Mouse (Mus musculus) bone marrow macrophage, adult 2 months (primary cell): ENCODE results near the gene Ino80d.

Source experiments
- CTCF ChIP-seq: IDR thresholded peaks from 2 replicates; pipeline ENCODE4 v1.5.1; 2012; ENCODE audit warnings: low read depth, mild to moderate bottlenecking, low read length, moderate library complexity
- POLR2A ChIP-seq: IDR thresholded peaks from 2 replicates; pipeline ENCODE4 v1.6.1; 2012; ENCODE audit warnings: mild to moderate bottlenecking, low read depth, low read length, borderline replicate concordance

DNA sequence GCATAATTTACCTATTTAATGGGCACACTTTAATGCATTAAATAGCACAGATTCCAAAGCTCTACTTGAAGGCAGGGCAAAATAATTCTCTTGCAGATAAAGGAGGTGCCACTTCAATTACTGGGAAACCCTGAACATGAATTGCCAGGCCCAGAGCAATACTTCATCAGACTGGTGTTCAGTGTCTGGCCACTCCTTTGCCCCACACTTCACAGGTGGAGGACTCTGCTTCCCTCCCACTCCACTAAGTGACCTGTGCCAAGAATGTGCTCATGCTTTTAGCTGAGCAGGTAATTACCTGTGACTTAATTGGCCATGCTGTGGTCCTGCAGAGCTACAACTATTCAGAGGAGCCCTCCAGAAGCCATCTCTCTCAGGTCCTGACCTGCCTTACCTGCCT, 166.7 kb downstream of the Ino80d start:
- TF ChIP-seq POLR2A (no peak), CTCF (no peak)
